Mouse (Mus musculus) neural tube, embryonic 10.5 days (tissue): Measurements from ENCODE around the gene Prr23a2.
A peak's percentile ranks its signal among the peaks of the same experiment; 100 is the strongest.

ENCODE experiments used
- DNase-seq: peaks from one replicate; pipeline ENCODE4 v3.0.0-alpha.2; 2017; ENCODE audit warnings: low spot score; ENCODE audit errors: extremely low spot score

Prr23a2 gene

GRCm38 (mm10) chr9:98856210-98856609 lies at the start of gene Prr23a2:
TSS of gene Prr23a2 (plus strand) at chr9:98856494.
- no peak for DNase-seq

GRCm38 (mm10) chr9:98807631-98808030 lies 48.7 kb upstream of the Prr23a2 start:
- DNase-seq = no peak

- DNase-seq = peak; percentile 27
These were observed 46.8 kb upstream of the Prr23a2 start for GRCm38 (mm10) chr9:98809526-98809925.

DNA sequence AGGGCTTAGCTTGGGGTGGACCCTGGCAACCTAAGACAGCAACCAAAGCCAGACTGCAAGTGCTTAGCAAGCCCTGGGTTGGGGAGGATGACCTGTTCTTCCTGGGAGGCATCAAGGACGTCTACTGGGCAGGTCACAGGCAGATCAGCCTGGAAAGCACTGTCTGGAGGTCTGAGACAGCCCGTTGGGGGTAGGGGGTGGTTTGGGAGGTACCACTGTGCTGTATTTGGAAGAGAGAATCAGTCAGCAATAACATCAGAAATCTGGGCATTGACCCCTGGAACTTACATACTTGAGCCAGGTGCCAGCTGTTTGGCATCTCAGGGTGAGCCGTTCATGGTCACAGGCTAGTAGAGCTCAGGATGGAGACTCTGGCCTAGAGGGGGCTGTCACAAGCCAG lies 40.2 kb upstream of the Prr23a2 start:
- DNase-seq = no peak

GRCm38 (mm10) chr9:98817592-98817991 lies 38.7 kb upstream of the Prr23a2 start:
- DNase-seq = no peak

GRCm38 (mm10) chr9:98818971-98819370 lies 37.3 kb upstream of the Prr23a2 start:
- DNase-seq = no peak

- DNase-seq = no peak
These were observed 36.8 kb upstream of the Prr23a2 start for GRCm38 (mm10) chr9:98819481-98819880.

GRCm38 (mm10) chr9:98820461-98820860 lies 35.8 kb upstream of the Prr23a2 start:
- DNase-seq = peak; percentile 7

- peak; percentile 2 for DNase-seq
These were observed 35.2 kb upstream of the Prr23a2 start for GRCm38 (mm10) chr9:98821067-98821466.

- DNase-seq = no peak
These were observed 32.5 kb upstream of the Prr23a2 start for GRCm38 (mm10) chr9:98823805-98824204.

DNA sequence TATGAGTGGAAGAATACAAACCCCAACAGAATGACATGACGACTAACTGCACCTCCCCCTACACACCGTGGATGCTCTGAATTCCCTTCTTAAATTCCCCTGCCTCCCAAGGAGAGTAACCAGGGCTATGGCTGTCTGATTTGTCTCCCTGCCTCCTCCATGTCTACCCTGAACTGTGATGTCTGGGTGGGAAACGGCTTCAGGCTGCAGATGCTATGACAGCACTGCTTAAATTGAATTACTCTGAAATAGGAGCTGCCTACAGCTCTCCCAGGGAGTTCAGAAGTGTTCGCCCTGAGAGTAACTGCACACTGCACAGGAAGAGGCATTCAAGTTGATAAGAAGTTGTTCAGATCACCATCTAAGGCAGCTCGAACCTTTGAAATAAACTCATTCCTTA lies 26.8 kb upstream of the Prr23a2 start:
- peak; percentile 12 for DNase-seq

DNA sequence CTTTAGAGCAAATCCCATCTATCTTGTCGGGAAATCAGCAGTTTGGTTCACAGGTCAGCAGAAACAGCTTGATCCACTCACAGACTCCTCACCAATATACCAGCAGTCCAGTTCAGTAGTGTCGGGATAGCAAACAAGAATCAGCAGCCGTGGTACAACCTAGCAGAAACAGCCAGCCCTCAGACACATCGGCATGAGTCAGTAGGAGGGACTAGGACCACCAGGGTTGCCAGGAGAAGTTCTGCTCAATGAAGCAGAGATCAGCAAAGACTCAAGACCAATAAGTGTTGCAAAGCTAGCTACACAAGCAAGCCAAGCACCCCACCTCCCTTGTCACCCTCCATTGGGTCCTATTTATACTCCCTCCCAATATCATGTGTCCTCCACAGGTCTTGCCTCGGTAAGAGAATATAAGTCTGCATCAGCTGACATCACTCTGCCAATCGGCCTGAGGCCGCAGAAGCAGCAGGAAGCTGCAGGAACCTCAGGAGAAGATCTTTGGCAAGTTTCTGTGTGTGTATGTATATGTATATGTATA lies 18.7 kb upstream of the Prr23a2 start:
- no peak for DNase-seq

DNA sequence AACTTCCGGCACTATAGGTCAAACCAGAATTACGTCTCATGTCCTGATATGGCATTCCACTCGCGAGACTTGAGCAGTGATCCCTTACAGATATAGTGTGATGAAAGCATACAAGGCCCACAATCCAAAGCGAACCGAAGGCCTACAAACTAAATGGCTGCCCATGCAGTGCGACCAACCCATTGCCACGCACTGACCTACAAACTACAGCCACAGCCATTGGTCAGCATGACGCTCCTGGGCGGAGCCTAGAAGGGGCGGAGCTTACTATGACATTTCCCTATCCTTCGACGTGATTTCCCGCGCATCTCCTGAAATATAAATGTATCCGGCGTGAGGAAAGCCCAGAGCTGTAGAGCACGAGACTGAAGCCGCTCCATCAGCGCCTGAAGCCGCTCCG lies 14.2 kb upstream of the Prr23a2 start, which contains the start of gene Prr23a1:
Gene Prr23a1, plus strand, starts transcription at position 387 of the 400 bp plus-strand sequence.
- DNase-seq = no peak

GRCm38 (mm10) chr9:98863463-98863862 lies 7.2 kb downstream of the Prr23a2 start:
- no peak for DNase-seq

- no peak for DNase-seq
These were observed 8.3 kb downstream of the Prr23a2 start, which contains the start of gene Prr23a3 for GRCm38 (mm10) chr9:98864571-98864970. TSS of gene Prr23a3 (plus strand) at chr9:98864767.

DNA sequence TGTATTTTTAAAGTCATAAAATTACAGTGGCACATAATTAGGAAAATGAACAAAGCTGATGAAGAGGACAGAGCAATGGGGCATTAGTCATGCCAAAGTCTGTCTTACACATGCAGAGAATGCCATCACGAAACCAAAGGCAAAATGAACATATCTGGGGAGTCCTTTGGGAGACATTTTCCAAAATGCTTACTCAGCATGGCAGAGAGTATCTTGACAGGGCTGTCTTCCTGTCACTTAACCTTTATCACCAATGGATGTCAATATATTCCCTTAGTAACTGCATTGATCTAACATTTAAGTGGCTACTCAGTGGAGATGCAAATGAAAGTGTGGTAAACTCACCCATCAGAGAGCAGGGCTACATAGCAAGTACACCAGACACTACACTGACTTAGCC lies 45.2 kb downstream of the Prr23a2 start:
- no peak for DNase-seq

DNA sequence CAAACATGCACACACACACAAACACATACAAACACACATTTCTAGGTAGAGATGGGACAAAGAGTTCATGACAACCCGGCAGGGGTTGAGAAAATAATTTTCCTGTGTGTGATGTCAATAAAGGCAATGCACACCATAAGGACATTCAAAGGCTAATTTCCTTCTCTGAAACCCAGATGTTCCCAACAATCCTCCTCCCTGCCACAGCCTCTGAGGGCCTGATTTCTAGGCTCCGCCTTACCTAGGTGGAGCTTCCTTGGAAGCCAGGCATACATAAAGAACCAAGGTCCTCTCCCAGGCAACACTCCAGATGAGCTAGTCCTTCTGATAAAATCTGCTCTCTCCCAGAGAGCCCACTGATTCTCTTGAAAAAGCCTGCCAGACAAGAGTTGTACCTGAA lies 46.5 kb downstream of the Prr23a2 start, which contains the start of gene 7420426K07Rik:
Gene 7420426K07Rik, plus strand, starts transcription at position 301 of the 400 bp plus-strand sequence.
- no peak for DNase-seq
